Mouse (Mus musculus): Measurements from ENCODE around the gene Cryz. TPM values are rescaled to one million over a fixed set of nuclear protein-coding genes. Genes with fewer than 3 reads are reported as not detected.

The Cryz gene
- 8.3 and 10.2 TPM in 2 replicates for polyA plus RNA-seq (2012; rRNA removed)

DNA sequence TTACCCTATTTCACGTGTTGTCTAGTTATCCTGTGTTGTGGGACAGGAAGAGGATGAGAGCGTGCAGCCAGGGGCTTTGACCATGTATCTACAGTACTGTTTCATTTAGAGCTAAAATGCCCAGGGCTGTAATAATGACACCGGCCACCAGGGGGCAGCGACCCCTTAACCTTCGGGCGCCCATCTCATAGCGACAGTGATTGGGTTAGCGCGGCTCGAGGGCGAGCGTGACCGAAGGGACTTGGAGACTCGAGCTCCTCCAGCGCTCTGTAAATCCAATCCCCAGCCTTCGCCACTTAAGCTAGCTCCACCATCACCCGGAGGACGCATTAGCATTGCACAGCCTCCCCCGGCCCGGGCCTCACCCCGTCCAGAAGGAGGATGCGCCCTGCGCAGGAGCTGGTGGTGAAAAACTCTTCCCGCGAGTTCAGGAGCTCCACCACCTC lies at the start of gene Cryz:
TSS of gene Cryz (plus strand) at position 224 of the 446 bp plus-strand sequence.

DNA sequence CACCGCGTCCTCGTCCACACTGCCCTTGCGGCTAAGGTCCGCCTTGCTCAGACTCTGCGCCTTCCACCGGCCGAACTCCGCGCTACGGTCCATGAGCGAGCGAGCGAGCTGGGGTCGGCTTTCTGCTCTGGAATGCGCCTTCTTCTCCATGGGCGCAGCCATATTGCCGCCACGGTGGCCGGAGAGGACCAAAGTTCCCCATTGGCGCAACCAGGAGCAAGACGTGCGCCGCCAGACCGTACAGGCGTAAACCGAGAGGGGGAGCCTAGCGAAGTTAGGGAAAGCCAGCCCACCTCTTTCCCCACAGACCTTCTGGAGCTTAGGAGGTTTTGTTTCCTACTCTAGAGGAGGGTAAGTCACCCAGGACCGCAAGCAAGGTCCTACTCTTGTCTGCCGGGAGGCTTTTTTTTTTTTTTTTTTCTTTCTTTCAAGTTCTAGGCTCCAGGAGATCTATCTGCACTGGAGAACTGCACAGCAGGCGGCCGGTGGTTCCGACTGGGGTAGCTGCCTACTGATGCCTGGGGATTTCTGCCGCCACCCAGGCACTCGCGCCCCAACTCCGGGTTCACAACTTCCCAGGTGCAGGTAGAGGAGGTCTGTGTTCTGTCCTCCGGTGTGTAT lies 533 bp downstream of the Cryz start, which contains the start of gene Tyw3:
TSS of gene Tyw3 (minus strand) at position 171 of the 621 bp plus-strand sequence.

DNA sequence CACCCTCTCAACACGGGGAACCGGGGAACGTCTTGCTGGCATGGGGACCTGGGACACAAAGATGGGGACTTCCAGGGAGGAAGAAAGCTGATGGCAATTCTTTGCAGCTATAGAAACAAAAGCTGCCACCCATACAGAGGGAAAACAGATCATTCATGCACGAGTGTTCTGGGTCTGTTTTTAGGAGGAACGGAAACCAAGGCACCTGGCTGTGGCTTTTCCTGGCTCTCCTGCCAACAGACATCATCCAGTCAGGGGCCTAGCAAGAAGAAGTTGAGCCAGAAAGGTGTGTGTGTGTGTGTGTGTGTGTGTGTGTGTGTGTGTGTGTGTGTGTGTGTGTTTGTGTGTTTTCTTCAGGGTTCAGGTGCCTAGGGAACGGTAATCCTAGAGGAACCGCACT lies 67.0 kb downstream of the Cryz start, which contains the start of gene Erich3:
TSS of gene Erich3 (plus strand) at position 315 of the 400 bp plus-strand sequence.

Other genes starting within 250 kb of the Cryz start
- gene Tyw3, start 393 bp downstream of the Cryz start, polyA plus RNA-seq (2012; rRNA removed) = 23.9 and 28.0 TPM in 2 replicates
- 2.2 and 2.3 TPM in 2 replicates for gene Erich3, start 67.1 kb downstream of the Cryz start, polyA plus RNA-seq (2012; rRNA removed)

Data from central nervous system, embryonic 14 days (tissue).